Mouse (Mus musculus) frontal cortex, adult 2 months (tissue): ENCODE results near the gene Gm21860. TPM values are rescaled to one million over a fixed set of nuclear protein-coding genes. Genes with fewer than 3 reads are reported as not detected.
"Not testable (repeated sequence)": the region's sequence is repeated elsewhere in the genome, so short reads cannot be mapped to it uniquely, and the experiment has no call there.

ENCODE experiments used
- DNase-seq, 2 experiments: peaks; one replicate each; pipeline ENCODE4 v3.0.0; 2022; ENCODE audit warnings: low spot score in 1 of 2; ENCODE audit errors: extremely low spot score in 1 of 2
- polyA plus RNA-seq: library from polyadenylated mRNA; depleted of rRNA; stranded (reverse); fragments of >200 nt; gene quantifications from 2 replicates; pipeline ENCODE4 v1.2.3, GENCODE M21; 2012; rRNA removed

The Gm21860 gene
- not detected in 2 replicates for polyA plus RNA-seq

- DNase-seq: not testable (repeated sequence)
These were observed at the start of gene Gm21860 for GRCm38 (mm10) chrY:90754721-90755120. Gene Gm21860 (minus strand): TSS chrY:90754821.

GRCm38 (mm10) chrY:90784438-90784837, 29.8 kb upstream of the Gm21860 start, which contains the start of gene Gm47283:
Gene Gm47283 (plus strand): TSS chrY:90784738.
- not testable (repeated sequence) for DNase-seq

GRCm38 (mm10) chrY:90745256-90745655, 9.4 kb downstream of the Gm21860 start:
- DNase-seq: not testable (repeated sequence)

- DNase-seq: peak; percentile 83 to 89
These were observed 10.1 kb downstream of the Gm21860 start for GRCm38 (mm10) chrY:90744381-90744981.

- no peak for DNase-seq
These were observed 10.8 kb downstream of the Gm21860 start for GRCm38 (mm10) chrY:90743811-90744220.

- peak in 1 of 2 experiments; percentile 10 for DNase-seq
These were observed 11.4 kb downstream of the Gm21860 start for GRCm38 (mm10) chrY:90743053-90743810.

GRCm38 (mm10) chrY:90742261-90743052, 12.2 kb downstream of the Gm21860 start:
- not testable (repeated sequence) for DNase-seq

- peak in 1 of 2 experiments; percentile 5 for DNase-seq
These were observed 13.0 kb downstream of the Gm21860 start for GRCm38 (mm10) chrY:90741452-90742260.

GRCm38 (mm10) chrY:90741006-90741405, 13.6 kb downstream of the Gm21860 start:
- DNase-seq: peak in 1 of 2 experiments; percentile 9

- peak in 1 of 2 experiments; percentile 10 for DNase-seq
These were observed 14.5 kb downstream of the Gm21860 start for GRCm38 (mm10) chrY:90740013-90740561.

- peak in 1 of 2 experiments; percentile 8 for DNase-seq
These were observed 15.0 kb downstream of the Gm21860 start for GRCm38 (mm10) chrY:90739531-90740012.

- peak in 1 of 2 experiments; percentile 15 for DNase-seq
These were observed 15.6 kb downstream of the Gm21860 start for GRCm38 (mm10) chrY:90738841-90739530.

- DNase-seq: no peak
These were observed 16.3 kb downstream of the Gm21860 start for GRCm38 (mm10) chrY:90738431-90738680.

- no peak for DNase-seq
These were observed 16.8 kb downstream of the Gm21860 start for GRCm38 (mm10) chrY:90737606-90738430.

- DNase-seq: not testable (repeated sequence)
These were observed 18.2 kb downstream of the Gm21860 start for GRCm38 (mm10) chrY:90736217-90737000.

- not testable (repeated sequence) for DNase-seq
These were observed 19.3 kb downstream of the Gm21860 start for GRCm38 (mm10) chrY:90735181-90735895.

GRCm38 (mm10) chrY:90734334-90734696, 20.3 kb downstream of the Gm21860 start:
- peak in 1 of 2 experiments; percentile 32 for DNase-seq
